Mouse (Mus musculus) embryo, embryonic 11.5 days (tissue): Measurements from ENCODE around the gene Ccdc78.

Experiments used
- DNase-seq: peaks from one replicate; pipeline ENCODE4 v3.0.0-alpha.2; 2012; ENCODE audit warnings: low read depth, low spot score

The Ccdc78 gene

GRCm38 (mm10) chr17:25832436-25833290 lies 46.3 kb downstream of the Ccdc78 start:
- DNase-seq, result peak; percentile 99

- peak; percentile 82 for DNase-seq
These were observed 46.9 kb downstream of the Ccdc78 start, which contains the start of gene Stub1 for GRCm38 (mm10) chr17:25833291-25833663. Stub1 (minus strand) TSS chr17:25833404.

GRCm38 (mm10) chr17:25833961-25834594 lies 47.7 kb downstream of the Ccdc78 start:
- DNase-seq, result no peak

- no peak for DNase-seq
These were observed 48.3 kb downstream of the Ccdc78 start for GRCm38 (mm10) chr17:25834595-25835222.

GRCm38 (mm10) chr17:25835301-25835700 lies 48.9 kb downstream of the Ccdc78 start:
- no peak for DNase-seq

GRCm38 (mm10) chr17:25835816-25836215 lies 49.4 kb downstream of the Ccdc78 start:
- DNase-seq, result no peak

- no peak for DNase-seq
These were observed 50.2 kb downstream of the Ccdc78 start for GRCm38 (mm10) chr17:25836397-25837075.

GRCm38 (mm10) chr17:25837076-25837410 lies 50.7 kb downstream of the Ccdc78 start, which contains the start of gene Rhbdl1:
Rhbdl1 (minus strand) TSS chr17:25837295.
- no peak for DNase-seq

GRCm38 (mm10) chr17:25837533-25837932 lies 51.2 kb downstream of the Ccdc78 start:
- DNase-seq, result no peak

GRCm38 (mm10) chr17:25838904-25839303 lies 52.5 kb downstream of the Ccdc78 start:
- no peak for DNase-seq

GRCm38 (mm10) chr17:25839455-25840235 lies 53.3 kb downstream of the Ccdc78 start:
- no peak for DNase-seq
